Mouse (Mus musculus) kidney, embryonic 15.5 days (tissue): Measurements from ENCODE around the gene Actn1. TPM values are rescaled to one million over a fixed set of nuclear protein-coding genes. Genes with fewer than 3 reads are reported as not detected.
A peak's percentile ranks its signal among the peaks of the same experiment; 100 is the strongest.

Source experiments
- ATAC-seq: fragments of 200-750 bp; cut with Nextera tagmentation; replicated peaks from 2 replicates; pipeline ENCODE4 v1.8.0; 2017; ENCODE audit warnings: moderate TSS enrichment; ENCODE audit not compliant: low FRiP score
- H3K27ac ChIP-seq: fragments of 300-500 bp; sonication (generic); 2 replicates; pipeline ENCODE4 v1.5.1; 2015; ENCODE audit warnings: mild to moderate bottlenecking, inconsistent platforms
- H3K27me3 ChIP-seq: fragments of 300-500 bp; sonication (generic); 2 replicates; pipeline ENCODE4 v1.6.1; 2015; ENCODE audit warnings: inconsistent platforms
- H3K36me3 ChIP-seq: fragments of 300-500 bp; sonication (generic); 2 replicates; pipeline ENCODE4 v1.6.1; 2015; ENCODE audit warnings: inconsistent platforms
- H3K4me1 ChIP-seq: fragments of 300-500 bp; sonication (generic); 2 replicates; pipeline ENCODE4 v1.6.1; 2015; ENCODE audit warnings: inconsistent platforms
- H3K4me2 ChIP-seq: fragments of 300-500 bp; sonication (generic); 2 replicates; pipeline ENCODE4 v1.6.1; 2015; ENCODE audit warnings: moderate library complexity, mild to moderate bottlenecking, inconsistent platforms
- H3K4me3 ChIP-seq: fragments of 300-500 bp; sonication (generic); replicated peaks from 2 replicates; pipeline ENCODE4 v1.5.1; 2015; ENCODE audit warnings: mild to moderate bottlenecking, inconsistent platforms
- H3K9ac ChIP-seq: fragments of 300-500 bp; sonication (generic); 2 replicates; pipeline ENCODE4 v1.6.1; 2015; ENCODE audit warnings: mild to moderate bottlenecking, inconsistent platforms
- H3K9me3 ChIP-seq: fragments of 300-500 bp; sonication (generic); replicated peaks from 2 replicates; pipeline ENCODE4 v1.6.1; 2016; ENCODE audit warnings: inconsistent platforms
- WGBS: fragments of 180-500 bp; shearing (Covaris S2); methylation state at CpG from one replicate; pipeline ENCODE4 v1.1.7; 2015; ENCODE audit warnings: mixed read lengths; 5-methylcytosine and 5-hydroxymethylcytosine counted together
- polyA plus RNA-seq: library from polyadenylated mRNA; unstranded; fragments of >200 nt; fragmentation: Nextera tagmentation; extraction: Ambion mirVana; gene quantifications from 2 replicates; pipeline ENCODE4 v1.2.1, GENCODE M21; 2015

Actn1 gene
- polyA plus RNA-seq, 1 experiment from 2014 or later: 47.6 TPM

DNA sequence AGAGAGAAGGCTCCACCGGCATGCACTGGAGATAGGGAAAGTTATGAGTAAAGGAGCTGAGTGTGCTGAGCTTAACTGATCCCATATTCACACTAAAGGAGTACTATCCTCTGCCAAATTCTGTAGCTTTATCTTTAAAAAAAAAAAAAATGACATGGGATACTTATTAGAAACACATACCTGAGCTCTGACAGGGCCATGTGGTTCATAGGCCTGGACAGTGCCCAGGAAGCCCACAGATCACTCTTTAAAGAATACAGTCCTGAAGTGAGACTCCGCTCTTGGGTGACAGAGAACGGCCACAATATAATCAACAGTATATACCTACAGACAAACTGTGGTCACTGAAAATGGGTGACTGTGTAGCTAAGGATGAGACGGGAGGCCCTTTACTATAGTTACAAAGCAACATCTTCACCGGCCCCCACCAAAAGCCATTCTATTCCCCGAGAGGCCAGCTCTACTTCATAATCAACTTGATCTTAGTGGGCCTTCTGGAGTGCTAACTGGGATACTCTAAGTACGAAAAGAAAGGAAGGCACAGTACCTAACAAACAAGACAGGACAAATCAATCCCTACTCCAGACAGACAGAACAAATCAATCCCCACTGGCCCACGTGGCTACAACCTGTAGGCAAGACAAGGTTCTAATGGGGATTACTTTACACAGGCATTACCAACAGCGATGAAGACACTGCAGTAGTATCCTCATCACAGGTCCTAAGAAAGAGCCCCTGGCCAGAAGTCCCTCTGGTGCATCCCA, 27.9 kb downstream of the Actn1 start:
- no peak overlapping the region for H3K4me3 ChIP-seq
- no peaks in the 10 kb centered on the region for H3K27me3 ChIP-seq
- no peak overlapping the region for H3K9ac ChIP-seq
- H3K9me3 ChIP-seq: 0 out of 2 replicates have a peak, but pooled peaks cover 3% of the 10 kb centered on the region
- peaks cover 17% of the 10 kb centered on the region for H3K36me3 ChIP-seq
- WGBS: 80% methylated on average over 9 of the region's 9 CpGs
- peaks cover 59% of the 10 kb centered on the region for H3K4me1 ChIP-seq
- H3K27ac ChIP-seq: peak overlapping the region; percentile 91
- ATAC-seq: no peak
- H3K4me2 ChIP-seq: no peak overlapping the region

GRCm38 (mm10) chr12:80231317-80231716, 28.9 kb downstream of the Actn1 start:
- Histone ChIP-seq H3K9ac (no peak overlapping the region), H3K36me3 (peaks cover 17% of the 10 kb centered on the region), H3K4me1 (peaks cover 60% of the 10 kb centered on the region), H3K27ac (peak overlapping the region; percentile 91), H3K4me2 (peak overlapping the region; percentile 47; the same call in 1 of the 2 replicates), H3K27me3 (no peaks in the 10 kb centered on the region), H3K9me3 (0 out of 2 replicates have a peak, but pooled peaks cover 3% of the 10 kb centered on the region), H3K4me3 (no peak overlapping the region)
- WGBS: 25% methylated on average over 5 of the region's 5 CpGs
- no peak for ATAC-seq

DNA sequence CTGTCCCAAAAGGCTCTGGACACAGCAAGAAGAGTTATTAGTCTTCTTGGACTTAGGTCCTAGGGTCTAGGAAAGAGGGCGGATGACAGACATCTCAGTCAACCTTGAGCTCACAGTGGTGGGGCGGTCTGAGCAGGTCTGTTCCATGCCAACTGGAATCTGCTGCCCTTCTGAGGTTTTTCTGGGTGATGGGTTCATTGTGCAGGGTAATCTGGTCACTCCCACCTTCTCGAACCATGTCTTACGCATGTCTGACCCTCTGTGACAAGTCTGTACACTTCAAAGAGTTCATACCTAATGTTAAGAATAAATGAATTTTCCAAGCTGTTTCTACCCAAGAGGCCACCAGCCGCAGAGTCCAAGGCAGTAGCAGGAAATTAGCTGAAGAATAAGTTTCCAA, 29.3 kb downstream of the Actn1 start:
- Histone ChIP-seq H3K4me2 (peak overlapping the region; percentile 47), H3K4me3 (no peak overlapping the region), H3K9ac (no peak overlapping the region), H3K36me3 (peaks cover 17% of the 10 kb centered on the region), H3K27me3 (no peaks in the 10 kb centered on the region), H3K9me3 (0 out of 2 replicates have a peak, but pooled peaks cover 3% of the 10 kb centered on the region), H3K4me1 (peaks cover 65% of the 10 kb centered on the region), H3K27ac (peak overlapping the region; percentile 91)
- ATAC-seq: peak; percentile 2; the same call in 1 of the 2 replicates
- WGBS: 41% methylated on average over 5 of the region's 5 CpGs

DNA sequence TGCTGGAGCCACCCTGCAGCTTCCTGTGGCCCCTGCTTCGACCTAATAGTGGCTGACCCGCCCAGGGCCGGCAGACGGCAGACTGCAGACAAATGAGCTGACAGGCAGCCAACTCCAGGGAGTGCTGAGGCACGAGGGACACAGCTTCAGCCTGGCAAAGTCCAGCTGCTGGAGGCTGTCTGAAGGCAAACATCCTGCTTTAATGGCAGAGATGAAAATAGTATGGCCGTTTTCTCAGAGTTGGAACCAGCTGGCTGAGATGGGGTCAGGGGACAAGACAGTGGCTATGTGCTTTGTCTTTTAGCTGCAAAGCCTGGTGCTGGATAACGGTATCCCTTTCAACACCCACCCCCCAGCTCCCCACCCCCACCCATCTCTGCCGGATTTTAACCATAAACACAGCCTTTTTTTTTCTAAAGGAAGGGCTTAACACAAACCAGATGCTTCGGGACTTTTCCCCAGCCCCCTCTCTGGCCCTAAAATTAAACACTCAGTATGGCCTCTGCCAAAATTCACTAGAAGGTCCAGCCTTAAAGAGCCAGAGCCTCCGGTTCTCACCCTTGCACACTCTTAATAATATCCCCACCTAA, 30.0 kb downstream of the Actn1 start:
- Histone ChIP-seq H3K9ac (no peak overlapping the region), H3K27me3 (no peaks in the 10 kb centered on the region), H3K4me3 (no peak overlapping the region), H3K27ac (peak overlapping the region; percentile 91), H3K36me3 (peaks cover 14% of the 10 kb centered on the region), H3K4me2 (peak overlapping the region; percentile 47), H3K9me3 (0 out of 2 replicates have a peak, but pooled peaks cover 3% of the 10 kb centered on the region), H3K4me1 (peaks cover 65% of the 10 kb centered on the region)
- ATAC-seq: peak; percentile 92
- WGBS: 5% methylated on average over 10 of the region's 10 CpGs

DNA sequence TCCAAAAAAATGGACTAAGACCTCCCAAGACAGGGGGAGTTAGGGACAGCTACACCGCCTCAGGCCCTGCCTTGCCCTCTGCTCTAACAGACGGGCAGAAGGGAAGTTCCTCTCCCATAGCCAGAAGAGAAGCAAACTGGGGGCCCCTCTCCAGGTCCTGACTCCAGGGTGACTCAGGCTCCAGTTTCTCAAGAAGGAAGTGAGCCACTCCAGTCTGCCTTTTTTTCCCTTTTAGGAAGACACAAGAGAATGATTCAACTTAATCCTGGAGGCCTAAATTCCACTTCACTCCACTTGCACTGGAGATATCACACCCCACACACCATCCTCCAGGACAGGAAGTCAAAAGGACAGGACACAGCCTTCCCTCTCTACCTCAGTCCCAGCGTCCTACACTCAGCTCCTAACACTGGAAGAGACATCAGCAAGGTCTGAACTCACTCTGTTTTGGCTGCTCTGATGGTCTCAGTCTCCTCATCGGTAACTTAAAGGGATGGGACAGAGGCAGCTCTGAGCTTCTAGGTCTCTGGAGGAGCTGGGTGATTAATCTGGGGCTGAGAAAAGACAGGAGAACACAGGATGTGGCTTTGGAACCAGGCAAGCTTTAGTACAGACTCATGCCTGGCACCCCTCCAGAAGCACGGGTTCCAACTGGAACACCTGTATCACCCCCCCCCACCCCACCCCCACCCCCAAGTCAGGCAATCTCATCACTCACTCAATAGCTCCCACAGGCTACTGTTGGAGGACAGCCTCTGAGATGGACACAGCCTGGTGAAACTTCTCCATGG, 31.0 kb downstream of the Actn1 start:
- H3K4me2 ChIP-seq: peak overlapping the region; percentile 47; the same call in 1 of the 2 replicates
- peaks cover 74% of the 10 kb centered on the region for H3K4me1 ChIP-seq
- no peaks in the 10 kb centered on the region for H3K27me3 ChIP-seq
- 34% methylated on average over 5 of the region's 5 CpGs for WGBS
- H3K4me3 ChIP-seq: no peak overlapping the region
- H3K9ac ChIP-seq: no peak overlapping the region
- no peaks in the 10 kb centered on the region for H3K9me3 ChIP-seq
- peak overlapping the region; percentile 91 for H3K27ac ChIP-seq
- peaks cover 4% of the 10 kb centered on the region for H3K36me3 ChIP-seq
- no peak for ATAC-seq

DNA sequence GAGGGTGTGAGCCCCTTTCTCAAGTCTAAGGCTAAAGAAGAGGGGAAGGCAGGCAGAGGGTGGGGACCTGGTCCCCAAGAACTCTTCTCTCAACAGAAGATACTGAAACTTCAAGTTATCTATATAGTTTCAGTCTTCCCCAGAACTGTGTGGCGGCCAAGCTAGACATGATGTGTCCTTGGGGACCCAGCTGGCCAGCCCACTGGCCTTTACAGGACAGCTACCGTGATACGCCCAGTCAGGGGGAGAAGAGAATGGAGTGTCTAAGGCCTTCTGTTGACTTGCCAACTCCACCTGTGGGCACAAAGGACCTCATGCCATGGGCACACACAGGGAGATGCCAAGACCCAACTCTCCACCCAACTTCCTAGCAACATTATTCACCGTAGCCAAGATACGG, 31.8 kb downstream of the Actn1 start:
- no peak overlapping the region for H3K9ac ChIP-seq
- WGBS: 86% methylated on average over 5 of the region's 5 CpGs
- H3K27ac ChIP-seq: peak overlapping the region; percentile 91
- H3K4me3 ChIP-seq: no peak overlapping the region
- no peak overlapping the region for H3K4me2 ChIP-seq
- H3K27me3 ChIP-seq: no peaks in the 10 kb centered on the region
- ATAC-seq: no peak
- no peaks in the 10 kb centered on the region for H3K9me3 ChIP-seq
- H3K36me3 ChIP-seq: no peaks in the 10 kb centered on the region
- peaks cover 82% of the 10 kb centered on the region for H3K4me1 ChIP-seq

DNA sequence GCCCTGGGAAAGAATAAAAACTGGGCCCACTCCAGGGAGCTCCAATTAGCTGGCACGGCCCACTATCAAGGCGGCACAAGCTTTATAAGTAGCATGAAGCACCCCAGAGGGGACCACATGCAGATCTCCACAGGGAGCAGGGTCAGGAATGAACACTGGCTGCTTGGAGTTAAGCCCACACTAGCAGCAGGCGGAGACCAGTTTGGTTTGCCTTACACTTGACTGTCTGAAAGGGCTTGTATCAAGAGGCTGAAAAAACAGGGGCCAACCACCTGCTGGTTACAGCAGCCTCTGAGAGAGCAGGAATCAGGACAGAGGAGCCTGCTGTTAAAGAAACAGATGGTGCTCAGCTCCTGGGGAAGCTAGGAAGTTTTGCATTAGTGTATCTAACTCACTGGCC, 32.3 kb downstream of the Actn1 start:
- Histone ChIP-seq H3K27ac (peak overlapping the region; percentile 91), H3K9ac (no peak overlapping the region), H3K9me3 (no peaks in the 10 kb centered on the region), H3K4me1 (peaks cover 87% of the 10 kb centered on the region), H3K4me3 (no peak overlapping the region), H3K36me3 (no peaks in the 10 kb centered on the region), H3K27me3 (no peaks in the 10 kb centered on the region), H3K4me2 (no peak overlapping the region)
- ATAC-seq: no peak
- 53% methylated on average over 3 of the region's 3 CpGs for WGBS

GRCm38 (mm10) chr12:80226101-80226500, 34.1 kb downstream of the Actn1 start:
- no peaks in the 10 kb centered on the region for H3K27me3 ChIP-seq
- H3K4me2 ChIP-seq: no peak overlapping the region
- no peak for ATAC-seq
- H3K27ac ChIP-seq: no peak overlapping the region
- peaks cover 84% of the 10 kb centered on the region for H3K4me1 ChIP-seq
- no peaks in the 10 kb centered on the region for H3K9me3 ChIP-seq
- H3K9ac ChIP-seq: no peak overlapping the region
- H3K4me3 ChIP-seq: no peak overlapping the region
- H3K36me3 ChIP-seq: peaks cover 5% of the 10 kb centered on the region; the same call in 1 of the 2 replicates
- 76% methylated on average over 2 of the region's 2 CpGs for WGBS

- no peak for ATAC-seq
- Histone ChIP-seq H3K4me2 (no peak overlapping the region), H3K4me1 (peaks cover 81% of the 10 kb centered on the region), H3K9ac (no peak overlapping the region), H3K27me3 (no peaks in the 10 kb centered on the region), H3K27ac (peak overlapping the region; percentile 48), H3K9me3 (no peaks in the 10 kb centered on the region), H3K4me3 (no peak overlapping the region), H3K36me3 (peaks cover 5% of the 10 kb centered on the region; the same call in 1 of the 2 replicates)
- WGBS: 65% methylated on average over 8 of the region's 8 CpGs
Measured at GRCm38 (mm10) chr12:80224241-80224731, 35.9 kb downstream of the Actn1 start.

GRCm38 (mm10) chr12:80223511-80223910, 36.7 kb downstream of the Actn1 start:
- 40% methylated on average over 8 of the region's 8 CpGs for WGBS
- no peak overlapping the region for H3K4me2 ChIP-seq
- ATAC-seq: no peak
- peaks cover 81% of the 10 kb centered on the region for H3K4me1 ChIP-seq
- no peak overlapping the region for H3K4me3 ChIP-seq
- H3K27me3 ChIP-seq: no peaks in the 10 kb centered on the region
- H3K9me3 ChIP-seq: no peaks in the 10 kb centered on the region
- peak overlapping the region; percentile 48 for H3K27ac ChIP-seq
- H3K36me3 ChIP-seq: peaks cover 5% of the 10 kb centered on the region; the same call in 1 of the 2 replicates
- H3K9ac ChIP-seq: no peak overlapping the region

DNA sequence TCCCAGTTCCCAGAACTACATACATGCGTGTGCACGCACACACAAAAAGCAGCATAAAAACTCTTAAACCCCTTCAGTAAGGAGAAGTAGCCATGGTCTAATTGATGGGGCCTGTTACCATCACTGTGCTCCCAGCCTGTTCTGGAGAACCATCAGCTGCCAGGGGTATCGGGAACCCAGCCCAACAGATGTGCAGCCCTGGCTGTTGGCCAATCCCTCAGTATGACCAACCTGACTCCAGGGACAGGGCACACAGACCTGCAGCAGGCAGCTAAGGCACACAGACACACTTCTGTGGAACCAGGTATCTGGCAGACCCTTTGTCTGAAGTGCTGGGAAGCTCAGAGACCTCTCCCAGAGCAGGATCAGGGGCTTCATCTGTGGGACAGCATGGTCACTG, 37.7 kb downstream of the Actn1 start:
- Histone ChIP-seq H3K4me3 (no peak overlapping the region), H3K9ac (no peak overlapping the region), H3K4me2 (no peak overlapping the region), H3K4me1 (peaks cover 82% of the 10 kb centered on the region), H3K9me3 (no peaks in the 10 kb centered on the region), H3K27me3 (no peaks in the 10 kb centered on the region), H3K36me3 (peaks cover 5% of the 10 kb centered on the region; the same call in 1 of the 2 replicates), H3K27ac (no peak overlapping the region)
- ATAC-seq: no peak
- WGBS: 93% methylated on average over 3 of the region's 3 CpGs
